Mouse (Mus musculus) liver, embryonic 11.5 days (tissue): ENCODE data around the gene Sox5. TPM values are rescaled to one million over a fixed set of nuclear protein-coding genes. Genes with fewer than 3 reads are reported as not detected.

ENCODE experiments used
- ATAC-seq: fragments of 200-750 bp; cut with Nextera tagmentation; replicated peaks from 2 replicates; pipeline ENCODE4 v1.8.0; 2017; ENCODE audit warnings: moderate number of reproducible peaks, mild to moderate bottlenecking, moderate TSS enrichment, moderate library complexity; ENCODE audit not compliant: low FRiP score
- DNase-seq: peaks from one replicate; pipeline ENCODE4 v3.0.0-alpha.2; 2017; ENCODE audit warnings: low spot score
- H3K27ac ChIP-seq: fragments of 300-500 bp; sonication (generic); 2 replicates; pipeline ENCODE4 v1.5.1; 2014; ENCODE audit warnings: mild to moderate bottlenecking, low read depth, low read length, control low read depth
- H3K27me3 ChIP-seq: fragments of 300-500 bp; sonication (generic); replicated peaks from 2 replicates; pipeline ENCODE4 v1.6.1; 2014; ENCODE audit warnings: low read length, mixed read lengths; ENCODE audit not compliant: control insufficient read depth, insufficient read depth
- H3K36me3 ChIP-seq: fragments of 300-500 bp; sonication (generic); 2 replicates; pipeline ENCODE4 v1.6.1; 2014; ENCODE audit warnings: mild to moderate bottlenecking, low read length, moderate library complexity, mixed read lengths; ENCODE audit not compliant: control insufficient read depth, insufficient read depth
- H3K4me1 ChIP-seq: fragments of 300-500 bp; sonication (generic); replicated peaks from 2 replicates; pipeline ENCODE4 v1.6.1; 2014; ENCODE audit warnings: low read length, mixed read lengths; ENCODE audit not compliant: control insufficient read depth, insufficient read depth
- H3K4me2 ChIP-seq: fragments of 300-500 bp; sonication (generic); 2 replicates; pipeline ENCODE4 v1.6.1; 2014; ENCODE audit warnings: mild to moderate bottlenecking, control low read depth, moderate library complexity
- H3K4me3 ChIP-seq: fragments of 300-500 bp; sonication (generic); 2 replicates; pipeline ENCODE4 v1.5.1; 2014; ENCODE audit warnings: low read depth, low read length, control low read depth
- H3K9ac ChIP-seq: fragments of 300-500 bp; sonication (generic); 2 replicates; pipeline ENCODE4 v1.6.1; 2014; ENCODE audit warnings: low read depth, low read length, control low read depth
- H3K9me3 ChIP-seq: fragments of 300-500 bp; sonication (generic); 2 replicates; pipeline ENCODE4 v1.6.1; 2016; ENCODE audit warnings: low read length, inconsistent platforms, mixed read lengths; ENCODE audit not compliant: control insufficient read depth
- WGBS: fragments of 180-500 bp; shearing (Covaris S2); extraction: QIAGEN DNeasy Blood & Tissue Kit; methylation state at CpG from one replicate; pipeline ENCODE4 v1.1.7; 2014; 5-methylcytosine and 5-hydroxymethylcytosine counted together
- polyA plus RNA-seq: library from polyadenylated mRNA; unstranded; fragments of >200 nt; fragmentation: Nextera tagmentation; extraction: Ambion mirVana; gene quantifications from 2 replicates; pipeline ENCODE4 v1.2.1, GENCODE M21; 2014

Sox5 gene
- polyA plus RNA-seq, 1 experiment from 2014 or later = 10.6 TPM

- Histone ChIP-seq H3K27me3 (no peaks in the 10 kb centered on the region), H3K9me3 (no peaks in the 10 kb centered on the region), H3K36me3 (no peaks in the 10 kb centered on the region), H3K4me3 (no peak overlapping the region), H3K27ac (no peak overlapping the region), H3K4me2 (no peak overlapping the region), H3K4me1 (no peaks in the 10 kb centered on the region), H3K9ac (no peak overlapping the region)
- 72% methylated on average over 11 of the region's 11 CpGs for WGBS
- DNase-seq = no peak
- ATAC-seq = no peak
Observed at GRCm38 (mm10) chr6:144584074-144584840, 197.5 kb downstream of the Sox5 start.

- Histone ChIP-seq H3K4me2 (no peak overlapping the region), H3K9ac (no peak overlapping the region), H3K27ac (no peak overlapping the region), H3K27me3 (no peaks in the 10 kb centered on the region), H3K36me3 (no peaks in the 10 kb centered on the region), H3K4me1 (no peaks in the 10 kb centered on the region), H3K9me3 (no peaks in the 10 kb centered on the region), H3K4me3 (no peak overlapping the region)
- DNase-seq = no peak
- ATAC-seq = no peak
- 63% methylated on average over 12 of the region's 12 CpGs for WGBS
Observed at GRCm38 (mm10) chr6:144579301-144579700, 202.5 kb downstream of the Sox5 start.

GRCm38 (mm10) chr6:144570850-144571249 is 210.9 kb downstream of the Sox5 start:
- no peak for DNase-seq
- peak; percentile 64 for ATAC-seq

GRCm38 (mm10) chr6:144565827-144566226 is 215.9 kb downstream of the Sox5 start:
- WGBS = 66% methylated on average over 1 of the region's 1 CpGs
- Histone ChIP-seq H3K27ac (no peak overlapping the region), H3K4me3 (no peak overlapping the region), H3K4me2 (no peak overlapping the region), H3K27me3 (no peaks in the 10 kb centered on the region), H3K9me3 (peaks cover 3% of the 10 kb centered on the region; the same call in 1 of the 2 replicates), H3K9ac (no peak overlapping the region), H3K36me3 (no peaks in the 10 kb centered on the region), H3K4me1 (no peaks in the 10 kb centered on the region)
- no peak; the same call in 1 of the 2 replicates for ATAC-seq
- DNase-seq = no peak

More at GRCm38 (mm10) chr6:144570850-144571249, 210.9 kb downstream of the Sox5 start:
- Histone ChIP-seq H3K4me3 (no peak overlapping the region), H3K9me3 (no peaks in the 10 kb centered on the region), H3K36me3 (no peaks in the 10 kb centered on the region), H3K27me3 (no peaks in the 10 kb centered on the region), H3K4me1 (no peaks in the 10 kb centered on the region), H3K9ac (no peak overlapping the region), H3K4me2 (no peak overlapping the region), H3K27ac (no peak overlapping the region)
- WGBS = 53% methylated on average over 17 of the region's 17 CpGs

- peak; percentile 37 for ATAC-seq
Observed at GRCm38 (mm10) chr6:144561718-144562117, 220.1 kb downstream of the Sox5 start.

GRCm38 (mm10) chr6:144560211-144560610 is 221.6 kb downstream of the Sox5 start:
- Histone ChIP-seq H3K4me3 (no peak overlapping the region), H3K4me1 (no peaks in the 10 kb centered on the region), H3K4me2 (no peak overlapping the region), H3K36me3 (no peaks in the 10 kb centered on the region), H3K9ac (no peak overlapping the region), H3K27ac (no peak overlapping the region), H3K27me3 (no peaks in the 10 kb centered on the region), H3K9me3 (peaks cover 3% of the 10 kb centered on the region; the same call in 1 of the 2 replicates)
- 87% methylated on average over 3 of the region's 3 CpGs for WGBS
- no peak for DNase-seq
- no peak for ATAC-seq

More at GRCm38 (mm10) chr6:144561718-144562117, 220.1 kb downstream of the Sox5 start:
- no peak for DNase-seq
- H3K36me3 ChIP-seq = no peaks in the 10 kb centered on the region
- H3K9ac ChIP-seq = no peak overlapping the region
- no peak overlapping the region for H3K4me3 ChIP-seq
- no peaks in the 10 kb centered on the region for H3K4me1 ChIP-seq
- H3K27me3 ChIP-seq = no peaks in the 10 kb centered on the region
- H3K27ac ChIP-seq = no peak overlapping the region
- no peak overlapping the region for H3K4me2 ChIP-seq
- H3K9me3 ChIP-seq = peaks cover 3% of the 10 kb centered on the region; the same call in 1 of the 2 replicates
- 46% methylated on average over 5 of the region's 5 CpGs for WGBS

GRCm38 (mm10) chr6:144553476-144553875 is 228.3 kb downstream of the Sox5 start:
- WGBS = 77% methylated on average over 6 of the region's 6 CpGs
- ATAC-seq (no peak), DNase-seq (no peak)
- Histone ChIP-seq H3K4me1 (no peaks in the 10 kb centered on the region), H3K9ac (no peak overlapping the region), H3K4me3 (no peak overlapping the region), H3K36me3 (no peaks in the 10 kb centered on the region), H3K9me3 (no peaks in the 10 kb centered on the region), H3K27me3 (no peaks in the 10 kb centered on the region), H3K4me2 (no peak overlapping the region), H3K27ac (no peak overlapping the region)

- Histone ChIP-seq H3K4me1 (no peaks in the 10 kb centered on the region), H3K9me3 (no peaks in the 10 kb centered on the region), H3K9ac (no peak overlapping the region), H3K27ac (no peak overlapping the region), H3K4me3 (no peak overlapping the region), H3K27me3 (no peaks in the 10 kb centered on the region), H3K36me3 (no peaks in the 10 kb centered on the region), H3K4me2 (no peak overlapping the region)
- WGBS = 86% methylated on average over 8 of the region's 8 CpGs
- ATAC-seq (no peak), DNase-seq (no peak)
Observed at GRCm38 (mm10) chr6:144548991-144549390, 232.8 kb downstream of the Sox5 start.

GRCm38 (mm10) chr6:144547141-144547540 is 234.6 kb downstream of the Sox5 start:
- H3K4me2 ChIP-seq = no peak overlapping the region
- ATAC-seq = no peak

More at GRCm38 (mm10) chr6:144547141-144547540, 234.6 kb downstream of the Sox5 start:
- Histone ChIP-seq H3K9me3 (no peaks in the 10 kb centered on the region), H3K27me3 (no peaks in the 10 kb centered on the region), H3K27ac (no peak overlapping the region), H3K9ac (no peak overlapping the region), H3K4me1 (no peaks in the 10 kb centered on the region), H3K4me3 (no peak overlapping the region), H3K36me3 (no peaks in the 10 kb centered on the region)
- DNase-seq = no peak
